Mouse (Mus musculus) thymus, postnatal 36 days (tissue): ENCODE measurements around the gene Mlec.

Experiments used
- DNase-seq, 2 experiments: peaks; one replicate each; pipeline ENCODE4 v3.0.0; 2022; ENCODE audit warnings: mixed read lengths in 2 of 2

Gene Mlec

GRCm38 (mm10) chr5:115158040-115158983, at the start of gene Mlec:
Gene Mlec, minus strand, starts transcription at chr5:115158179.
- peak; percentile 98 to 100 for DNase-seq

GRCm38 (mm10) chr5:115207244-115207643, 49.3 kb upstream of the Mlec start:
- DNase-seq = no peak

GRCm38 (mm10) chr5:115204562-115205311, 46.8 kb upstream of the Mlec start:
- DNase-seq = no peak

- no peak for DNase-seq
Measured at GRCm38 (mm10) chr5:115203735-115204561, 46.0 kb upstream of the Mlec start.

GRCm38 (mm10) chr5:115194626-115195221, 36.7 kb upstream of the Mlec start:
- no peak for DNase-seq

- DNase-seq = peak; percentile 86 to 87
Measured at GRCm38 (mm10) chr5:115193669-115194625, 36.0 kb upstream of the Mlec start, which contains the start of gene Cabp1. Gene Cabp1, minus strand, starts transcription at chr5:115194381.

- DNase-seq = peak; percentile 44 to 56
Measured at GRCm38 (mm10) chr5:115193226-115193625, 35.2 kb upstream of the Mlec start.

- DNase-seq = no peak
Measured at GRCm38 (mm10) chr5:115192828-115193195, 34.8 kb upstream of the Mlec start.

- no peak for DNase-seq
Measured at GRCm38 (mm10) chr5:115191880-115192827, 34.2 kb upstream of the Mlec start.

GRCm38 (mm10) chr5:115190081-115190480, 32.1 kb upstream of the Mlec start:
- no peak for DNase-seq

- DNase-seq = peak; percentile 42 to 43
Measured at GRCm38 (mm10) chr5:115188824-115189223, 30.8 kb upstream of the Mlec start.

GRCm38 (mm10) chr5:115187188-115188131, 29.5 kb upstream of the Mlec start:
- peak; percentile 84 to 88 for DNase-seq

GRCm38 (mm10) chr5:115186371-115187073, 28.5 kb upstream of the Mlec start:
- no peak for DNase-seq

- DNase-seq = no peak
Measured at GRCm38 (mm10) chr5:115184726-115185125, 26.7 kb upstream of the Mlec start.

GRCm38 (mm10) chr5:115183482-115183881, 25.5 kb upstream of the Mlec start:
- DNase-seq = no peak

GRCm38 (mm10) chr5:115182925-115183324, 24.9 kb upstream of the Mlec start:
- DNase-seq = no peak

GRCm38 (mm10) chr5:115181248-115181940, 23.4 kb upstream of the Mlec start:
- DNase-seq = peak; percentile 36 to 68
